14 mouse cellular contexts compared by ENCODE assay signal in genomic region chr9:56266200-56266815, GRCm38 (mm10).
A peak's percentile ranks its signal among the peaks of the same experiment; 100 is the strongest.
DNase-seq lines count a peak whose midpoint lies in the region; ATAC-seq and TF ChIP-seq lines count a peak whose summit lies in the region.
"Had no signal": no experiment of that assay in that cellular context is flagged by ENCODE, and none has a peak within 500 bp of the region (broad histone marks: within the 10 kb centered on the region; RNA-seq: fewer than 3 reads in every experiment).

No protein-coding gene starts in this region.

- H3K27me3 ChIP-seq in heart, embryonic 13.5 days (replicated peaks), result no peaks in the 10 kb centered on the region
- H3K27me3 ChIP-seq in liver, postnatal 0 days (ENCODE audit: insufficient read depth, low read length), result no peaks in the 10 kb centered on the region
- no peaks in the 10 kb centered on the region for H3K27me3 ChIP-seq in liver, embryonic 11.5 days (replicated peaks; ENCODE audit: control insufficient read depth, insufficient read depth, low read length)
- no peaks in the 10 kb centered on the region for H3K27me3 ChIP-seq in small intestine, adult 2 months (ENCODE audit: control insufficient read depth, insufficient read depth, low read length)
- H3K27me3 ChIP-seq: lung, embryonic 15.5 days had no signal

- DNase-seq in heart, postnatal 25 days (ENCODE audit: low spot score), result no peak
- DNase-seq in liver, postnatal 0 days, result no peak
- DNase-seq in liver, embryonic 11.5 days (ENCODE audit: low spot score), result no peak
- DNase-seq in embryo, embryonic 10.5 days (ENCODE audit: low spot score), result no peak
- DNase-seq: layer of hippocampus, postnatal 36 days; right cerebral cortex, postnatal 4 days; thymus, postnatal 4 days had no signal

- H3K27ac ChIP-seq in heart, embryonic 13.5 days (replicated peaks), result peak overlapping the region; percentile 77
- peak overlapping the region; percentile 44 for H3K27ac ChIP-seq in liver, postnatal 0 days (ENCODE audit: low read depth)
- no peak overlapping the region for H3K27ac ChIP-seq in liver, embryonic 11.5 days (ENCODE audit: low read depth, low read length)
- peak overlapping the region; percentile 100 for H3K27ac ChIP-seq in bone marrow macrophage, adult 2 months (ENCODE audit: insufficient read depth, low read depth, low read length)
- 0 out of 2 replicates have a peak overlapping the region, but pooled peaks have one; percentile 19 for H3K27ac ChIP-seq in small intestine, adult 2 months (ENCODE audit: insufficient read depth, low read depth, low read length)
- H3K27ac ChIP-seq: lung, embryonic 15.5 days; midbrain, embryonic 10.5 days had no signal

- no peak overlapping the region for H3K9ac ChIP-seq in heart, embryonic 13.5 days
- no peak overlapping the region for H3K9ac ChIP-seq in liver, postnatal 0 days (replicated peaks)
- H3K9ac ChIP-seq in liver, embryonic 11.5 days (ENCODE audit: low read depth, low read length), result no peak overlapping the region
- H3K9ac ChIP-seq: lung, embryonic 15.5 days had no signal

- no peak for TF ChIP-seq POLR2A in bone marrow macrophage, adult 2 months (IDR thresholded peaks at IDR 0.05; ENCODE audit: borderline replicate concordance, low read depth, low read length)
- no peak for TF ChIP-seq POLR2A in small intestine, adult 2 months (IDR thresholded peaks at IDR 0.05; ENCODE audit: low read depth, low read length)

- 68% methylated on average over 7 of the region's 7 CpGs for WGBS in heart, embryonic 13.5 days
- WGBS in liver, postnatal 0 days (ENCODE audit: insufficient replicate concordance), result 60% methylated on average over 7 of the region's 7 CpGs
- WGBS in liver, embryonic 11.5 days, result 64% methylated on average over 7 of the region's 7 CpGs
- 80% methylated on average over 7 of the region's 7 CpGs for WGBS in small intestine, adult 2 months

- ATAC-seq in heart, embryonic 13.5 days (ENCODE audit: extremely low read depth, insufficient number of reproducible peaks, low FRiP score, low TSS enrichment), result no peak
- ATAC-seq in liver, postnatal 0 days, result no peak
- no peak for ATAC-seq in liver, embryonic 11.5 days (replicated peaks; ENCODE audit: low FRiP score)
- ATAC-seq: intestine, embryonic 16.5 days had no signal

- TF ChIP-seq CTCF in liver, postnatal 0 days (IDR thresholded peaks at IDR 0.05; ENCODE audit: low read depth), result no peak
- no peak for TF ChIP-seq CTCF in bone marrow macrophage, adult 2 months (IDR thresholded peaks at IDR 0.05; ENCODE audit: low read depth, low read length)
- no peak for TF ChIP-seq CTCF in small intestine, adult 2 months (IDR thresholded peaks at IDR 0.05; ENCODE audit: extremely low read depth, insufficient read length, insufficient replicate concordance, low read depth, low read length)

- intact Hi-C loops in heart, postnatal 25 days (cut with DNase I), result no loop called here

- no peaks in the 10 kb centered on the region for H3K9me3 ChIP-seq in heart, embryonic 13.5 days
- no peaks in the 10 kb centered on the region for H3K9me3 ChIP-seq in liver, postnatal 0 days (ENCODE audit: low read length)
- H3K9me3 ChIP-seq in liver, embryonic 11.5 days (ENCODE audit: control insufficient read depth, low read length), result no peaks in the 10 kb centered on the region
- H3K9me3 ChIP-seq: lung, embryonic 15.5 days; midbrain, embryonic 10.5 days had no signal

- H3K4me1 ChIP-seq in heart, embryonic 13.5 days, result peaks cover 42% of the 10 kb centered on the region
- H3K4me1 ChIP-seq in liver, postnatal 0 days (ENCODE audit: insufficient read depth), result peaks cover 3% of the 10 kb centered on the region
- H3K4me1 ChIP-seq in liver, embryonic 11.5 days (replicated peaks; ENCODE audit: control insufficient read depth, insufficient read depth, low read length), result peaks cover 6% of the 10 kb centered on the region; the same call in 1 of the 2 replicates
- peaks cover 73% of the 10 kb centered on the region for H3K4me1 ChIP-seq in bone marrow macrophage, adult 2 months (ENCODE audit: control insufficient read depth, insufficient read depth, low read length)
- peaks cover 9% of the 10 kb centered on the region; the same call in 1 of the 2 replicates for H3K4me1 ChIP-seq in small intestine, adult 2 months (ENCODE audit: control insufficient read depth, insufficient read depth, insufficient read length, low read length)
- H3K4me1 ChIP-seq: midbrain, embryonic 10.5 days had no signal

- no peak overlapping the region for H3K4me2 ChIP-seq in heart, embryonic 13.5 days
- no peak overlapping the region for H3K4me2 ChIP-seq in liver, postnatal 0 days (ENCODE audit: low read depth, low read length)
- no peak overlapping the region for H3K4me2 ChIP-seq in liver, embryonic 11.5 days
- H3K4me2 ChIP-seq: lung, embryonic 15.5 days had no signal

- TF ChIP-seq EP300 in liver, postnatal 0 days (IDR thresholded peaks at IDR 0.05; ENCODE audit: low read depth), result peak; percentile 65; the same call in 1 of the 2 replicates

- H3K4me3 ChIP-seq in heart, embryonic 13.5 days, result no peak overlapping the region
- H3K4me3 ChIP-seq in liver, postnatal 0 days (ENCODE audit: low read depth, low read length), result no peak overlapping the region
- H3K4me3 ChIP-seq in liver, embryonic 11.5 days (ENCODE audit: low read depth, low read length), result no peak overlapping the region
- no peak overlapping the region for H3K4me3 ChIP-seq in bone marrow macrophage, adult 2 months (ENCODE audit: insufficient read depth, low read length)
- no peak overlapping the region for H3K4me3 ChIP-seq in small intestine, adult 2 months (ENCODE audit: low read depth, low read length)
- H3K4me3 ChIP-seq: erythroblast, embryonic 14.5 days; lung, embryonic 15.5 days; midbrain, embryonic 10.5 days had no signal

- no peaks in the 10 kb centered on the region for H3K36me3 ChIP-seq in heart, embryonic 13.5 days
- H3K36me3 ChIP-seq in liver, postnatal 0 days (replicated peaks; ENCODE audit: insufficient read depth, low read length), result no peaks in the 10 kb centered on the region
- no peaks in the 10 kb centered on the region for H3K36me3 ChIP-seq in liver, embryonic 11.5 days (ENCODE audit: control insufficient read depth, insufficient read depth, low read length)
- no peaks in the 10 kb centered on the region for H3K36me3 ChIP-seq in small intestine, adult 2 months (ENCODE audit: control insufficient read depth, insufficient read depth, low read length)
- H3K36me3 ChIP-seq: lung, embryonic 15.5 days; midbrain, embryonic 10.5 days had no signal
